Mouse (Mus musculus) midbrain, embryonic 11.5 days (tissue): Measurements from ENCODE around the gene Prkacb. TPM values are rescaled to one million over a fixed set of nuclear protein-coding genes. Genes with fewer than 3 reads are reported as not detected.
A peak's percentile ranks its signal among the peaks of the same experiment; 100 is the strongest.

Experiments used
- ATAC-seq: fragments of 200-750 bp; cut with Nextera tagmentation; 2 replicates; pipeline ENCODE4 v1.8.0; 2017; ENCODE audit warnings: moderate TSS enrichment, moderate library complexity; ENCODE audit not compliant: low FRiP score
- DNase-seq: peaks from one replicate; pipeline ENCODE4 v3.0.0; 2015; ENCODE audit warnings: low spot score; ENCODE audit errors: missing footprints
- H3K27ac ChIP-seq: fragments of 300-500 bp; sonication (generic); 2 replicates; pipeline ENCODE4 v1.5.1; 2014; ENCODE audit warnings: low read depth, low read length
- H3K27me3 ChIP-seq: fragments of 300-500 bp; sonication (generic); 2 replicates; pipeline ENCODE4 v1.6.1; 2014; ENCODE audit warnings: mild to moderate bottlenecking, low read length, moderate library complexity, mixed read lengths; ENCODE audit not compliant: control insufficient read depth, insufficient read depth
- H3K36me3 ChIP-seq: fragments of 300-500 bp; sonication (generic); 2 replicates; pipeline ENCODE4 v1.6.1; 2014; ENCODE audit warnings: mild to moderate bottlenecking, low read length, moderate library complexity, mixed read lengths; ENCODE audit not compliant: control insufficient read depth, insufficient read depth
- H3K4me1 ChIP-seq: fragments of 300-500 bp; sonication (generic); 2 replicates; pipeline ENCODE4 v1.6.1; 2014; ENCODE audit warnings: low read length; ENCODE audit not compliant: control insufficient read depth, insufficient read depth
- H3K4me2 ChIP-seq: fragments of 300-500 bp; sonication (generic); 2 replicates; pipeline ENCODE4 v1.6.1; 2014; ENCODE audit warnings: mild to moderate bottlenecking, moderate library complexity
- H3K4me3 ChIP-seq: fragments of 300-500 bp; sonication (generic); 2 replicates; pipeline ENCODE4 v1.5.1; 2014; ENCODE audit warnings: low read depth, low read length
- H3K9ac ChIP-seq: fragments of 300-500 bp; sonication (generic); 2 replicates; pipeline ENCODE4 v1.6.1; 2014; ENCODE audit warnings: low read length
- H3K9me3 ChIP-seq: fragments of 300-500 bp; sonication (generic); 2 replicates; pipeline ENCODE4 v1.6.1; 2016; ENCODE audit warnings: low read length; ENCODE audit not compliant: control insufficient read depth
- WGBS: fragments of 180-500 bp; shearing (Covaris S2); extraction: QIAGEN DNeasy Blood & Tissue Kit; methylation state at CpG from one replicate; pipeline ENCODE4 v1.1.7; 2014; 5-methylcytosine and 5-hydroxymethylcytosine counted together
- polyA plus RNA-seq: library from polyadenylated mRNA; unstranded; fragments of >200 nt; fragmentation: Nextera tagmentation; extraction: Ambion mirVana; gene quantifications from 2 replicates; pipeline ENCODE4 v1.2.1, GENCODE M21; 2014

The Prkacb gene
- 73.0 and 76.8 TPM in 2 replicates for polyA plus RNA-seq

DNA sequence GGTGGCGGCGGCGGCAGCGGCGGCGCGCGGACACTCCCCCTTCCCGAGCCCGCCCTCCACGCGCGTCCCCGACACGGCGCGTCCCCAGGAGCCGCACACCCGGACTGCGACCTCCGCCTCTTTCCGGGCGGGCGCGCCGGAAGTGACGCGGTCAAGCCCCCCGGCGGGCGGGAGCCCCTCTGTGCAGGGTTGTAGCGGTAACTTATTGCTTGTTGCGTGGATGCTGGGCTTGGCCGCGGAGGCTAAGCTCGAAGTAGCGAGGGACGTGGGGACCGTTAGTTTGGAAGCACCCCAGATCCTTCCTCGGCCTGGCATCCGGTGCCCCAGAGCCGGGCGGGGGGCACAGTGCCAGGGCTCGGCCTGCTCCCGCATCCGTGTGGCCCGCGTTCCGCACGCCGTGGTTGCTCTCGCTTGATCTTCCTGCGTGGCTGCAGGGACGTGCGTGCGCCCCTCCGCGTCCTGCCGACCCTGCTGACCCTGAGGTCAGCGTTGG is at the start of gene Prkacb:
TSS of gene Prkacb (minus strand) at position 90 of the 493 bp plus-strand sequence.
- peak; percentile 99 for DNase-seq
- H3K36me3 ChIP-seq, result no peaks in the 10 kb centered on the region; the same call in 1 of the 2 replicates
- H3K9ac ChIP-seq, result peak within 1 kb of the TSS; percentile 96
- ATAC-seq, result peak; percentile 98
- peak within 1 kb of the TSS; percentile 70 for H3K27ac ChIP-seq
- peak within 1 kb of the TSS; percentile 96 for H3K4me3 ChIP-seq
- H3K4me2 ChIP-seq, result peak within 1 kb of the TSS; percentile 73
- under 1% methylated on average over 43 of the region's 60 CpGs for WGBS
- no peaks in the 10 kb centered on the region for H3K27me3 ChIP-seq
- H3K4me1 ChIP-seq, result peaks cover 11% of the 10 kb centered on the region; the same call in 1 of the 2 replicates
- no peaks in the 10 kb centered on the region for H3K9me3 ChIP-seq

DNA sequence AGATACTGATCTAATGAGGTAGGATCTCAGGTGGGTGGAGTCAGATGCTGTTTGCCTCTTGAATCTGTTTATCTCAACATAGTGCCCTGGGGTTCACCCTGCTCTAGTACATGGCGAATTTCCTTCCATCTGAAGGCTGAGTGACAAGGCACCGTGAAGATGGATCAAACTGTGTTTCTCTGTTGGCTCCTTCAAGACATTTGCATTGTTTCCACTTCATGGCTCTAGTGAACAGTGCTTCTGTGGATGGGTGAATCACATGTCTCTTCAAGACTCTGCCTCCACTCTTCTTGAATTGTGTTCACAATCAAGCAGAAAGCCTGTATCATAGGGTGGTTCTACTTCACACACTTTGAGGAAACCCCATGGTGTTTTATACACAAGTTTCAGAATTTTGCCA is 47.5 kb upstream of the Prkacb start:
- Histone ChIP-seq H3K4me2 (no peak overlapping the region), H3K27me3 (no peaks in the 10 kb centered on the region), H3K4me3 (no peak overlapping the region), H3K9ac (no peak overlapping the region), H3K9me3 (no peaks in the 10 kb centered on the region), H3K4me1 (no peaks in the 10 kb centered on the region), H3K27ac (no peak overlapping the region), H3K36me3 (no peaks in the 10 kb centered on the region)
- WGBS, result 89% methylated on average over 2 of the region's 2 CpGs
- no peak for DNase-seq
- ATAC-seq, result no peak

DNA sequence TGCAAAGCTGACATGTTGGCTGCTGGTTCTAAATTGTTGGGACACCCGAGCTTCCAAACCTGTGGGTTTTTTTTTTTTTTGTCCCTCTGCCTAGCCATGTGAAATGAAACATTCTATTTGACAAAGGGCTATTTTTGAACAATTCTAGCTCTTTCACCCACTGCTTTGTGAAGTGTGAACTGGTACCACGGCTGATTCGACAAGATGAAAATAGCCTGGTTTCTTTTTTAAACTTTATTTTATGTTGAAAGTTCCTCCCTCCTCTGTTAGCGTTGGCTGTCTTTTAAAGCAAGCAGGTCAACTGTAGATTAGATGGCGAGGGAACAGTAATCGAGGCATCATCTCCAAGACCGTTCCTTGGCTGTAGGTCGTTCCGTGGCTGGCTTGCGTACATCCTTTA is 44.6 kb upstream of the Prkacb start:
- H3K4me3 ChIP-seq, result no peak overlapping the region
- no peak overlapping the region for H3K4me2 ChIP-seq
- no peak overlapping the region for H3K27ac ChIP-seq
- ATAC-seq (no peak), DNase-seq (peak; percentile 47)
- no peaks in the 10 kb centered on the region for H3K4me1 ChIP-seq
- no peaks in the 10 kb centered on the region for H3K9me3 ChIP-seq
- no peaks in the 10 kb centered on the region for H3K36me3 ChIP-seq
- no peak overlapping the region for H3K9ac ChIP-seq
- WGBS, result 83% methylated on average over 10 of the region's 10 CpGs
- H3K27me3 ChIP-seq, result no peaks in the 10 kb centered on the region

DNA sequence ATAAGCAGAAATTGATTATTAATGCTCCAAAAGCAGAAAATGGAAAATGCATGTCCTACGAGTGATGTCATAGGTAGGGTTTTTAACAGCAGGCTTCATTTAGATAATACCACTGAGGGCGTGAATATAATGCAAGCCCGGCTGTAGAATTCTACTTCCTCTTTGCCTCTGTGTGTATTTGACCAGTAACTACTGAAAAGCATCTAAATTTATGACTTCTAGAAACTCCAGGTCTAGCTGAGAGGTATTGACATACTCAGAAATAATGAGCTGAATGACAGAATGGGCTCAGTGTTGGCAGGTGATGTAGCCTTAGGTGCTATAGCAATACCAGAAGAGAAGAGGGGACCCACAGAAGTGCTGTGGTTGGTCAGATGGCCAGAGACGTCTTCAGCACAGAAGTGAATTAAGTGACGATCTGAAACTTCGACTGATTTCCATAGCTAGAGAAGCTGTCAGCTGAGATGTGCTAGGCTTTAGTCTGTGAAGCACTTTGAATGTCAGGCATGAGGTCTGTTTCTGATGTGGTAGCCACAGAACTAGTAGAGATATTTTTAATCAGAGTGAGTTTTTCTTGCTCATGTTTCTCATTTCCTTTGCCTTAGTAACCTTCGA is 41.8 kb upstream of the Prkacb start:
- Histone ChIP-seq H3K9me3 (no peaks in the 10 kb centered on the region), H3K4me2 (no peak overlapping the region), H3K27ac (no peak overlapping the region), H3K9ac (no peak overlapping the region), H3K27me3 (no peaks in the 10 kb centered on the region), H3K4me1 (no peaks in the 10 kb centered on the region), H3K4me3 (no peak overlapping the region), H3K36me3 (no peaks in the 10 kb centered on the region)
- WGBS, result 82% methylated on average over 7 of the region's 7 CpGs
- DNase-seq (peak; percentile 78), ATAC-seq (no peak)

DNA sequence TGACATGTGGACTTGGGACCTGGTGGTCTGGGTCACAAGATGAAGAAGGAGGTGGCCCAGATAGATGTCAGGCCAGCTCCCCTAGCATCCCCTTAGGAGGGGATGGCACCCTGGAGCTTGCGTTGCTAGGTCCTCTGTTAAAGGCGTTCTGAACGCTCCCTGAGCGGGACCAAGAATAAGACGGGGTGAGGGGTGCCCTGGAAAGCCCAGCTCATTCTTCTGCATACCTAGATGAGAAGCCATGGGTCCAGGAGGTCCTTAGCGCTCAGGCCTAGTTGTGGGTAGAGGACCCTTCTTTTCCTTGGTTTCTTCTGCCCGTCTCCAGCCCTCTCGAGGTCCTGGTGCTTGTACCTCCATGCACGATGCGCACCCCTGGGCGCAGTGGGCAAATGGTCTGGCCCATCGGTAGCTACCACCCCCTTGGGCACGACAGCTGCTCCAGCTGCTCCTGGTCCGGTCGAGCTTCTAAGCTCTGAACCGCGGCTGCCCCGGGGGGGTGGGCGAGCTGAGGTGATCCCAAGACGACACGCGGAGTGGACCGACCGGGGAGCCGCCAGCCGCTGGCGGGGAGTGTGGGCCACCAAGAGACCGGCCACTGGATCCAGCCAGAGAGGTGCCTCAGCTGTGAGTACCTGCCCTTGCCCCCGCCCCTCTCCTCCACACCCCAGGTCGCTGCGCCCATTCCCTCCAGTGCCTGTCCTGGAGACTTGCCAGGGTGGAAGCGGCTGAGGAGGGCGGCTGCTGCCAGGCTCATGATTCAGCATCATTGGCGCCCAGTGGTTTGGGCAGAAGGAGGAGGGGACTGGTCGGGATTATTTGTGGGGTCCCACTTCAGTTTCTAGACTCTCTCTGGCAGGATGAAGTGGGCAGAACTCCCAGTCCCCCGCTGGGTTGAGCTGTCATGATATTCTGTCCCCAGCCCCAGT is 39.4 kb upstream of the Prkacb start, which contains the start of gene Ttll7:
TSS of gene Ttll7 (plus strand) at position 402 of the 926 bp plus-strand sequence.
- peak within 1 kb of the TSS; percentile 69 for H3K4me2 ChIP-seq
- H3K4me3 ChIP-seq, result peak within 1 kb of the TSS; percentile 54
- DNase-seq (peak; percentile 98), ATAC-seq (peak; percentile 97)
- under 1% methylated on average over 36 of the region's 36 CpGs for WGBS
- no peaks in the 10 kb centered on the region for H3K27me3 ChIP-seq
- H3K27ac ChIP-seq, result 0 out of 2 replicates have a peak within 1 kb of the TSS, but pooled peaks have one; percentile 8
- no peaks in the 10 kb centered on the region for H3K36me3 ChIP-seq
- no peaks in the 10 kb centered on the region for H3K9me3 ChIP-seq
- H3K9ac ChIP-seq, result peak within 1 kb of the TSS; percentile 64
- no peaks in the 10 kb centered on the region for H3K4me1 ChIP-seq

DNA sequence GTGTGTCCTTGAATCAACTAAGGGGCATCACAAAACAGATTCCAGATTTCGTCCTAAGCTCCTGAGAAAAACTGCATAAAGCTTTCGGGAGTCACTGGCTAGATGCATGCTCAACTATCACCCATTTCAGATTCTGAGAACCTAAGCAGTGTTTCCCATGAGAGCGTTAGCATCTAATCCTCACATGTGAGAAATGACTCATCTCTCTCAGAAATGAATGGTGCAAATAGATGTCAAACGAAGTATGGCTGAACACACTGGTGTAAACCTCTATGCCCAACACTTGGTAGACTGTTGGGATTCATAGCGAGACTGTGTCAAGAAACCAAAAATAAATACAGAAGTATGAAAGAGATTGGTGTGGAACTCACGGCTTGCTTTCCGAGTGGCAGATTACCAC is 36.6 kb upstream of the Prkacb start:
- H3K36me3 ChIP-seq, result no peaks in the 10 kb centered on the region

DNA sequence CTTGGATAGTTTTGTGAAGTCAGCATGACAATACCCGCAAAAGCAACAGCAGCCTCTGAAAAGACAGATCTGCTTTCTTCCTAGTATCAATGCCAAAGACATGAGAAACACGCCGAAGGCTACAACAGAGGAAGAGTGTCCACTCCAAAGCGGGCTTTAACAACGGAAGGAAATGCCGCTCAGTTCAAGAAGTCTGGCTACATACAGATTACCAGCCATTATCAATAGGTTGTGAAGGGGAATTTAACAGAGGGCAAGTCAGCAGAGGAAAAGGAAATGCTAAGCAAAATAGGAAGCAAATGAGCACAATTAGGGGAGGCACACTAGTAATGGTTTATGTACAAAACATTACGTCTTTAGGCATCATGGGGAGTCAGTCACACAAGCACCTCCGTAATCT is 35.3 kb upstream of the Prkacb start:
- H3K27me3 ChIP-seq, result no peaks in the 10 kb centered on the region
- DNase-seq, result no peak
- WGBS, result 89% methylated on average over 8 of the region's 8 CpGs
- no peaks in the 10 kb centered on the region for H3K9me3 ChIP-seq
- no peak overlapping the region for H3K9ac ChIP-seq
- H3K36me3 ChIP-seq, result no peaks in the 10 kb centered on the region
- no peak for ATAC-seq
- no peak overlapping the region for H3K4me2 ChIP-seq
- H3K4me1 ChIP-seq, result no peaks in the 10 kb centered on the region
- H3K27ac ChIP-seq, result no peak overlapping the region
- H3K4me3 ChIP-seq, result no peak overlapping the region

More for the DNA sequence above, 36.6 kb upstream of the Prkacb start:
- H3K27ac ChIP-seq, result no peak overlapping the region
- no peaks in the 10 kb centered on the region for H3K9me3 ChIP-seq
- no peak overlapping the region for H3K4me2 ChIP-seq
- no peak for ATAC-seq
- DNase-seq, result no peak
- no peaks in the 10 kb centered on the region for H3K4me1 ChIP-seq
- 89% methylated on average over 7 of the region's 7 CpGs for WGBS
- no peaks in the 10 kb centered on the region for H3K27me3 ChIP-seq
- H3K9ac ChIP-seq, result no peak overlapping the region
- no peak overlapping the region for H3K4me3 ChIP-seq

DNA sequence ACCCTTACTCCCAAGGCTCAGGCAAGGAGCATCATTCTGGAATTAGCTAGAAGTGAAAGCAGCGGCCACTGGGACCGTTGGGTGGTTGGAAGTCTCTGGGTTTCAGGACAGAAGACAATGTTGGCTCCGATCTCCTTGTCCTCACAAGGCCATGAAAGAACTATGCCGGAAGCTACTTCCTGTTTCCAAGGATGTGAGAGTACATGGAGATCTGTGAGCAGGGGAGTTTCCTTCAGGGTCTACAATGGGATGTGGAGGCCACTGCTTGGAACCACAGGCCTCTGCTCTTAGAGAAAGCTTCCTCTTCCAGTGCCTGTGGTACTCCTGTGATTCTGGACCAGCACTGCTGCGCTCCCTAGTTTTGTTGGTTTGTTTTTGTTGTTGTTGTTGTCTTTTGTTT is 33.4 kb upstream of the Prkacb start:
- WGBS, result 94% methylated on average over 5 of the region's 5 CpGs
- H3K4me1 ChIP-seq, result no peaks in the 10 kb centered on the region
- H3K4me3 ChIP-seq, result no peak overlapping the region
- H3K27ac ChIP-seq, result no peak overlapping the region
- H3K9ac ChIP-seq, result no peak overlapping the region
- no peak overlapping the region for H3K4me2 ChIP-seq
- DNase-seq, result no peak
- no peak for ATAC-seq
- H3K27me3 ChIP-seq, result no peaks in the 10 kb centered on the region
- no peaks in the 10 kb centered on the region for H3K36me3 ChIP-seq
- H3K9me3 ChIP-seq, result no peaks in the 10 kb centered on the region

DNA sequence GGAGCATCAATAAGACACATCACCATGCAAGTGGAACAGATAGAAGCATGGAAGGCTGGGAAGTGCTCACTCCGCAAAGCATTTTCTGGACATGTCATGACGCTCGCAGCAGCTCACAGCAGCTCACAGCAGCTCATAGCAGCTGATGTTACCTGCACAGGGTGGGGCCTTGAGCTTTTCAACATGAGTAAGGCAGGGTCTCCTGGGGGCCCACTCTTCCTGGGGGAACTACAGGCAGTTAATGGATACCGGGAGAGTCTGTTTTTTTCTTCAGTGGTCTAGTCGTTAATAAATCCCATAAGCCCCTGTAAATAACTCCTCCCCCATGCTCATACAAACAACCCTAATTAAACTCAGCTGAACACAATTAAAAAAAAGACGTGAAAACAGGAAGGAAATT is 30.7 kb upstream of the Prkacb start:
- Histone ChIP-seq H3K9me3 (no peaks in the 10 kb centered on the region), H3K27me3 (no peaks in the 10 kb centered on the region), H3K4me1 (no peaks in the 10 kb centered on the region), H3K27ac (no peak overlapping the region), H3K9ac (no peak overlapping the region), H3K4me3 (no peak overlapping the region), H3K4me2 (no peak overlapping the region), H3K36me3 (no peaks in the 10 kb centered on the region)
- ATAC-seq (no peak), DNase-seq (no peak)
- 74% methylated on average over 6 of the region's 6 CpGs for WGBS
